Mouse (Mus musculus) CH12.LX (cell line): ENCODE measurements at regions not wholly inside any gene's neighbourhood (a gene's known extent, or its start where the extent isn't known, plus 50 kb on each side); places are given as distances from the start of the nearest gene placed in this dataset.
A peak's percentile ranks its signal among the peaks of the same experiment; 100 is the strongest.

Experiments
- DNase-seq: peaks from one replicate; pipeline ENCODE4 v3.0.0-alpha.2; 2013; ENCODE audit errors: extremely low read depth
- H3K27ac ChIP-seq: 2 replicates; pipeline ENCODE4 v1.5.1; 2012; ENCODE audit warnings: low read depth, mild to moderate bottlenecking, control low read depth, moderate library complexity; ENCODE audit not compliant: insufficient read depth
- H3K27me3 ChIP-seq: replicated peaks from 2 replicates; pipeline ENCODE3; 2012; ENCODE audit warnings: inconsistent platforms
- H3K36me3 ChIP-seq, 2 experiments: replicated peaks in 1 of 2; 2 replicates each; pipeline versions ENCODE3 to v1.6.1; 2012; ENCODE audit warnings: inconsistent platforms in 1 of 2, low read length in 1 of 2, mild to moderate bottlenecking in 1 of 2, mixed read lengths in 1 of 2, moderate library complexity in 1 of 2; ENCODE audit not compliant: control insufficient read depth in 1 of 2, insufficient read depth in 1 of 2
- H3K4me1 ChIP-seq, 2 experiments: 2 replicates each; pipeline ENCODE4 v1.6.1; 2012; ENCODE audit warnings: inconsistent platforms in 1 of 2, moderate library complexity in 1 of 2; ENCODE audit not compliant: insufficient read depth in 2 of 2, control insufficient read depth in 1 of 2
- H3K4me2 ChIP-seq: 2 replicates; pipeline ENCODE4 v1.6.1; 2012; ENCODE audit warnings: low read depth, mild to moderate bottlenecking, control low read depth; ENCODE audit not compliant: poor library complexity, insufficient read depth, severe bottlenecking
- H3K4me3 ChIP-seq, 3 experiments: fragments of 150-350 bp in 1 of 3; sonication (generic) in 1 of 3; replicated peaks in 1 of 3; 2 replicates each; pipeline versions ENCODE3 to v1.5.1; 2011 to 2012; ENCODE audit warnings: low read depth in 2 of 3, low read length in 2 of 3, mild to moderate bottlenecking in 2 of 3, moderate library complexity in 2 of 3, control low read depth in 1 of 3, improper control_type of control experiment in 1 of 3, inconsistent platforms in 1 of 3, mixed read lengths in 1 of 3; ENCODE audit not compliant: poor library complexity in 1 of 3
- H3K79me2 ChIP-seq: replicated peaks from 2 replicates; pipeline ENCODE4 v1.6.1; 2012; ENCODE audit warnings: mild to moderate bottlenecking, moderate library complexity; ENCODE audit not compliant: control insufficient read depth, poor library complexity, insufficient read depth, severe bottlenecking; ENCODE audit errors: extremely low read depth
- H3K9ac ChIP-seq: 2 replicates; pipeline ENCODE4 v1.6.1; 2012; ENCODE audit warnings: low read depth, mild to moderate bottlenecking, control low read depth, moderate library complexity; ENCODE audit not compliant: insufficient read depth
- H3K9me3 ChIP-seq: replicated peaks from 2 replicates; pipeline ENCODE3; 2012; ENCODE audit warnings: low read length, inconsistent platforms, mixed read lengths
- BHLHE40 ChIP-seq: IDR thresholded peaks from 2 replicates; pipeline ENCODE4 v1.6.1; 2011; ENCODE audit warnings: mild to moderate bottlenecking, low read depth, low read length, improper control_type of control experiment
- E2F4 ChIP-seq: IDR thresholded peaks from 2 replicates; pipeline ENCODE4 v1.6.1; 2011; ENCODE audit warnings: low read depth, low read length, improper control_type of control experiment; ENCODE audit not compliant: insufficient replicate concordance
- EP300 ChIP-seq: IDR thresholded peaks from 2 replicates; pipeline ENCODE4 v1.6.1; 2011; ENCODE audit warnings: low read length, improper control_type of control experiment
- KAT2A ChIP-seq: IDR thresholded peaks from 2 replicates; pipeline ENCODE4 v1.6.1; 2012; ENCODE audit warnings: low read length, improper control_type of control experiment, inconsistent platforms; ENCODE audit not compliant: insufficient replicate concordance
- MAX ChIP-seq: IDR thresholded peaks from 2 replicates; pipeline ENCODE4 v1.6.1; 2011; ENCODE audit warnings: low read length, improper control_type of control experiment
- MAZ ChIP-seq: IDR thresholded peaks from 2 replicates; pipeline ENCODE4 v1.6.1; 2012; ENCODE audit warnings: low read depth, mild to moderate bottlenecking, inconsistent platforms, low read length, improper control_type of control experiment, moderate library complexity
- PAX5 ChIP-seq: IDR thresholded peaks from 2 replicates; pipeline ENCODE4 v1.6.1; 2012; ENCODE audit warnings: low read length, inconsistent platforms, mixed read lengths
- POLR2AphosphoS2 ChIP-seq: IDR thresholded peaks from 2 replicates; pipeline ENCODE4 v1.6.1; 2011; ENCODE audit warnings: low read depth, low read length, improper control_type of control experiment
- RCOR1 ChIP-seq: conservative IDR thresholded peaks from 2 replicates; pipeline ENCODE4 v1.6.1; 2012; ENCODE audit warnings: low read depth, mild to moderate bottlenecking, inconsistent platforms, low read length, improper control_type of control experiment
- SMC3 ChIP-seq: IDR thresholded peaks from 2 replicates; pipeline ENCODE4 v1.6.1; 2011; ENCODE audit warnings: low read depth, low read length, improper control_type of control experiment
- UBTF ChIP-seq: IDR thresholded peaks from 2 replicates; pipeline ENCODE4 v1.6.1; 2012; ENCODE audit warnings: low read depth, mild to moderate bottlenecking, inconsistent platforms, low read length, improper control_type of control experiment, moderate library complexity
- USF1 ChIP-seq: IDR thresholded peaks from 2 replicates; pipeline ENCODE4 v1.6.1; 2014; ENCODE audit warnings: low read depth, mild to moderate bottlenecking, inconsistent platforms, low read length, improper control_type of control experiment
- ZKSCAN1 ChIP-seq: IDR thresholded peaks from 2 replicates; pipeline ENCODE4 v1.6.1; 2012; ENCODE audit warnings: low read depth, inconsistent platforms, low read length, improper control_type of control experiment, borderline replicate concordance
- ZMIZ1 ChIP-seq: IDR thresholded peaks from 2 replicates; pipeline ENCODE4 v1.6.1; 2012; ENCODE audit warnings: low read depth, mild to moderate bottlenecking, inconsistent platforms, low read length, improper control_type of control experiment
- ZNF384 ChIP-seq: IDR thresholded peaks from 2 replicates; pipeline ENCODE4 v1.6.1; 2012; ENCODE audit warnings: low read depth, low read length, improper control_type of control experiment, inconsistent platforms
- dilution Hi-C: fragments of 300-500 bp; cut with MboI; formaldehyde crosslinking; loops from 2 replicates; pipeline ENCODE4 v1.14.3; 2020; ENCODE audit warnings: low sequenced_read_pairs; ENCODE audit not compliant: extremely low pct_unique_long_range_greater_than_20kb, extremely low pct_ligation_motif_present
- in situ Hi-C: fragments of 300-500 bp; cut with MboI; formaldehyde crosslinking; loops from 3 replicates; pipeline ENCODE4 v1.14.3; 2019; ENCODE audit warnings: low sequenced_read_pairs, low pct_ligation_motif_present, low pct_unique_long_range_greater_than_20kb, mixed read lengths

GRCm38 (mm10) chr9:90833743-90834539 is 528.3 kb upstream of the Zic4 start:
- Histone ChIP-seq H3K27ac (no peak overlapping the region), H3K79me2 (no peaks in the 10 kb centered on the region), H3K9ac (no peak overlapping the region), H3K4me1 (peaks cover 0 to 3% of the 10 kb centered on the region in 2 experiments; a peak in 1 of 4 replicates), H3K36me3 (no peaks in the 10 kb centered on the region), H3K4me2 (no peak overlapping the region), H3K27me3 (no peaks in the 10 kb centered on the region), H3K9me3 (no peaks in the 10 kb centered on the region), H3K4me3 (no peak overlapping the region)
- TF ChIP-seq ZKSCAN1 (no peak), PAX5 (no peak), RCOR1 (no peak), EP300 (no peak), ZNF384 (no peak), E2F4 (no peak), POLR2AphosphoS2 (no peak), KAT2A (no peak), USF1 (no peak), MAZ (no peak), SMC3 (no peak)
- no peak for DNase-seq
- in situ Hi-C loops (no loop called here), dilution Hi-C loops (no loop called here)

- H3K9ac ChIP-seq: no peak overlapping the region
- no peak overlapping the region for H3K27ac ChIP-seq
- H3K9me3 ChIP-seq: no peaks in the 10 kb centered on the region
- no peak for DNase-seq
- H3K79me2 ChIP-seq: no peaks in the 10 kb centered on the region
- H3K27me3 ChIP-seq: no peaks in the 10 kb centered on the region
- H3K4me1 ChIP-seq: peaks cover 0 to 3% of the 10 kb centered on the region in 2 experiments; a peak in 1 of 4 replicates
- no peak overlapping the region for H3K4me3 ChIP-seq
- H3K4me2 ChIP-seq: 0 out of 2 replicates have a peak overlapping the region, but pooled peaks have one; percentile 29
- dilution Hi-C loops: no loop called here
- TF ChIP-seq POLR2AphosphoS2: no peak
- TF ChIP-seq MAX: no peak
- TF ChIP-seq EP300: no peak
- no peak for TF ChIP-seq RCOR1
- no peak for TF ChIP-seq UBTF
- TF ChIP-seq BHLHE40: no peak
- no peak for TF ChIP-seq USF1
- TF ChIP-seq ZNF384: peak; percentile 36
- no peak for TF ChIP-seq ZMIZ1
- in situ Hi-C loops: no loop called here
- H3K36me3 ChIP-seq: no peaks in the 10 kb centered on the region
Observed at GRCm38 (mm10) chr9:90838184-90838926, 523.9 kb upstream of the Zic4 start.
